Mouse (Mus musculus) thymus, adult 2 months (tissue): ENCODE data around the gene Rinl. TPM values are rescaled to one million over a fixed set of nuclear protein-coding genes. Genes with fewer than 3 reads are reported as not detected.

Experiments
- DNase-seq: peaks from one replicate; pipeline ENCODE4 v3.0.0; 2021
- H3K27ac ChIP-seq: fragments of 200-500 bp; 2 replicates; pipeline ENCODE4 v1.5.1; 2012; ENCODE audit warnings: low read length, control low read depth; ENCODE audit not compliant: control insufficient read depth, insufficient read depth
- H3K27me3 ChIP-seq: fragments of 200-500 bp; 2 replicates; pipeline ENCODE4 v1.6.1; 2012; ENCODE audit warnings: mild to moderate bottlenecking, low read length, moderate library complexity, mixed read lengths; ENCODE audit not compliant: control insufficient read depth, insufficient read depth
- H3K36me3 ChIP-seq: fragments of 200-500 bp; 2 replicates; pipeline ENCODE4 v1.6.1; 2012; ENCODE audit warnings: mild to moderate bottlenecking, low read length, moderate library complexity; ENCODE audit not compliant: control insufficient read depth, insufficient read depth
- H3K4me1 ChIP-seq: fragments of 200-500 bp; replicated peaks from 2 replicates; pipeline ENCODE4 v1.6.1; 2012; ENCODE audit warnings: low read length; ENCODE audit not compliant: control insufficient read depth, insufficient read depth
- H3K4me3 ChIP-seq: fragments of 200-500 bp; 2 replicates; pipeline ENCODE4 v1.5.1; 2012; ENCODE audit warnings: mild to moderate bottlenecking, low read length, control low read depth, moderate library complexity; ENCODE audit not compliant: control insufficient read depth, insufficient read depth
- CTCF ChIP-seq: fragments of 200-500 bp; IDR thresholded peaks from 2 replicates; pipeline ENCODE4 v1.5.1; 2012; ENCODE audit warnings: mild to moderate bottlenecking, control low read depth, low read length, moderate library complexity, borderline replicate concordance; ENCODE audit not compliant: control insufficient read depth, poor library complexity, insufficient read depth; ENCODE audit errors: extremely low read depth
- POLR2A ChIP-seq: fragments of 200-500 bp; IDR thresholded peaks from 2 replicates; pipeline ENCODE4 v1.6.1; 2012; ENCODE audit warnings: mild to moderate bottlenecking, low read length, control low read depth, moderate library complexity; ENCODE audit not compliant: control insufficient read depth, poor library complexity, insufficient read depth; ENCODE audit errors: extremely low read depth
- WGBS: fragments of 180-500 bp; shearing (Covaris S2); methylation state at CpG from one replicate; pipeline ENCODE4 v1.1.7; 2018; 5-methylcytosine and 5-hydroxymethylcytosine counted together
- polyA plus RNA-seq: library from polyadenylated mRNA; depleted of rRNA; stranded (reverse); fragments of >200 nt; gene quantifications from 2 replicates; pipeline ENCODE4 v1.2.3, GENCODE M21; 2012; rRNA removed

Gene Rinl
- polyA plus RNA-seq: 91.9 and 93.7 TPM in 2 replicates

GRCm38 (mm10) chr7:28788307-28789195, at the start of gene Rinl:
Gene Rinl, plus strand, starts transcription at chr7:28788969.
- H3K27me3 ChIP-seq: no peaks in the 10 kb centered on the region
- no peaks in the 10 kb centered on the region for H3K36me3 ChIP-seq
- DNase-seq: peak; percentile 79
- 9% methylated on average over 5 of the region's 5 CpGs for WGBS
- H3K4me1 ChIP-seq: peaks cover 63% of the 10 kb centered on the region
- peak within 1 kb of the TSS; percentile 65 for H3K27ac ChIP-seq
- peak within 1 kb of the TSS; percentile 54 for H3K4me3 ChIP-seq
- peak; percentile 69; the same call in 1 of the 2 replicates for TF ChIP-seq POLR2A
- no peak for TF ChIP-seq CTCF

- no peak for TF ChIP-seq CTCF
- no peak for TF ChIP-seq POLR2A
- no peak overlapping the region for H3K27ac ChIP-seq
- peaks cover 5% of the 10 kb centered on the region for H3K4me1 ChIP-seq
- 97% methylated on average over 21 of the region's 21 CpGs for WGBS
- DNase-seq: no peak
- H3K4me3 ChIP-seq: no peak overlapping the region
- no peaks in the 10 kb centered on the region for H3K36me3 ChIP-seq
- no peaks in the 10 kb centered on the region for H3K27me3 ChIP-seq
Measured at GRCm38 (mm10) chr7:28739829-28740228, 48.9 kb upstream of the Rinl start.

- H3K27me3 ChIP-seq: no peaks in the 10 kb centered on the region
- peaks cover 5% of the 10 kb centered on the region for H3K4me1 ChIP-seq
- TF ChIP-seq CTCF (no peak), POLR2A (no peak)
- no peak for DNase-seq
- WGBS: 31% methylated on average over 9 of the region's 9 CpGs
- H3K27ac ChIP-seq: peak overlapping the region; percentile 48; the same call in 1 of the 2 replicates
- peak overlapping the region; percentile 64 for H3K4me3 ChIP-seq
- H3K36me3 ChIP-seq: no peaks in the 10 kb centered on the region
Measured at GRCm38 (mm10) chr7:28740949-28741348, 47.8 kb upstream of the Rinl start.

GRCm38 (mm10) chr7:28741368-28741708, 47.4 kb upstream of the Rinl start:
- Histone ChIP-seq H3K27ac (peak overlapping the region; percentile 48; the same call in 1 of the 2 replicates), H3K4me1 (peaks cover 5% of the 10 kb centered on the region), H3K4me3 (peak overlapping the region; percentile 64), H3K27me3 (no peaks in the 10 kb centered on the region), H3K36me3 (no peaks in the 10 kb centered on the region)
- TF ChIP-seq POLR2A: no peak
- TF ChIP-seq CTCF: no peak
- DNase-seq: no peak
- 2% methylated on average over 13 of the region's 13 CpGs for WGBS

- peaks cover 5% of the 10 kb centered on the region for H3K4me1 ChIP-seq
- no peaks in the 10 kb centered on the region for H3K27me3 ChIP-seq
- H3K27ac ChIP-seq: peak within 1 kb of the TSS; percentile 48; the same call in 1 of the 2 replicates
- no peaks in the 10 kb centered on the region for H3K36me3 ChIP-seq
- TF ChIP-seq POLR2A (peak; percentile 57), CTCF (peak; percentile 92)
- WGBS: under 1% methylated on average over 39 of the region's 39 CpGs
- H3K4me3 ChIP-seq: peak within 1 kb of the TSS; percentile 64
- DNase-seq: peak; percentile 93
Measured at GRCm38 (mm10) chr7:28741709-28742438, 46.9 kb upstream of the Rinl start, which contains the start of the genes Mrps12 and Sars2. Gene Mrps12, minus strand, starts transcription at chr7:28741820. Gene Sars2, plus strand, starts transcription at chr7:28741992.

GRCm38 (mm10) chr7:28749935-28750334, 38.8 kb upstream of the Rinl start:
- Histone ChIP-seq H3K27me3 (no peaks in the 10 kb centered on the region), H3K4me3 (no peak overlapping the region), H3K36me3 (no peaks in the 10 kb centered on the region), H3K27ac (no peak overlapping the region), H3K4me1 (no peaks in the 10 kb centered on the region)
- TF ChIP-seq CTCF: no peak
- TF ChIP-seq POLR2A: no peak
- 97% methylated on average over 7 of the region's 7 CpGs for WGBS
- no peak for DNase-seq
